Mouse (Mus musculus): Measurements from ENCODE around the gene Sh2d5. TPM values are rescaled to one million over a fixed set of nuclear protein-coding genes. Genes with fewer than 3 reads are reported as not detected.

Gene Sh2d5
- polyA plus RNA-seq, 2 experiments: 0.77 to 1.6 TPM

DNA sequence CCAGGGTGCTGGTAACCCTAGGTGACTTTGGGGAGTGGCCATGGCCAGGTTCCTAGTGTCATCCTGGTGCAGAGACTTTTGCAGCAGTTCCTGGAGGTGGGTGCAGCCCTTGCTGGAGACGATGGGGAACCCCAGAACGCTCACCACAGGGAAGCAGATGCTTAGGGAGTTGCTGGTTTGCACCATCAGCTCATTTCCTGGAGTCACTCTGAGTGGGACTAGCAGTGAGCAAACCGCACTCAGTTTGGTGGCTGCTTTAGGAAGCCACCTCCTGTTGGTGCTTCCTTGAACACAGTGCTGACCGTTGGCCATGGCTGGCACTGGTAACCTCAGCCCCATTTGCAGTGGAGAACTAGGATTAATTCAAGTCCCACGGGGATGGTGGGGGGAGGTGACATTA lies 9.3 kb downstream of the Sh2d5 start:
- 70% methylated on average over 5 of the region's 5 CpGs for WGBS
- Histone ChIP-seq H3K27ac (replicated peaks; ENCODE audit: low read depth, low read length) (no peak overlapping the region), H3K4me1 (ENCODE audit: control insufficient read depth, insufficient read depth, low read length) (0 out of 2 replicates have a peak, but pooled peaks cover 5% of the 10 kb centered on the region), H3K27me3 (ENCODE audit: control insufficient read depth, insufficient read depth, low read length) (no peaks in the 10 kb centered on the region), H3K36me3 (ENCODE audit: control insufficient read depth, insufficient read depth, low read length) (no peaks in the 10 kb centered on the region), H3K4me3 (replicated peaks; ENCODE audit: low read length) (no peak overlapping the region), H3K9ac (ENCODE audit: low read depth, low read length, severe bottlenecking) (no peak overlapping the region), H3K9me3 (ENCODE audit: control insufficient read depth, low read length) (no peaks in the 10 kb centered on the region), H3K4me2 (replicated peaks; ENCODE audit: low read depth, low read length, severe bottlenecking) (no peak overlapping the region)
- TF ChIP-seq POLR2A (IDR thresholded peaks at IDR 0.05; ENCODE audit: borderline replicate concordance, extremely low read depth, insufficient read depth, insufficient read length): no peak
- DNase-seq (ENCODE audit: low spot score): no peak
- ATAC-seq (ENCODE audit: low FRiP score, low read depth): no peak

DNA sequence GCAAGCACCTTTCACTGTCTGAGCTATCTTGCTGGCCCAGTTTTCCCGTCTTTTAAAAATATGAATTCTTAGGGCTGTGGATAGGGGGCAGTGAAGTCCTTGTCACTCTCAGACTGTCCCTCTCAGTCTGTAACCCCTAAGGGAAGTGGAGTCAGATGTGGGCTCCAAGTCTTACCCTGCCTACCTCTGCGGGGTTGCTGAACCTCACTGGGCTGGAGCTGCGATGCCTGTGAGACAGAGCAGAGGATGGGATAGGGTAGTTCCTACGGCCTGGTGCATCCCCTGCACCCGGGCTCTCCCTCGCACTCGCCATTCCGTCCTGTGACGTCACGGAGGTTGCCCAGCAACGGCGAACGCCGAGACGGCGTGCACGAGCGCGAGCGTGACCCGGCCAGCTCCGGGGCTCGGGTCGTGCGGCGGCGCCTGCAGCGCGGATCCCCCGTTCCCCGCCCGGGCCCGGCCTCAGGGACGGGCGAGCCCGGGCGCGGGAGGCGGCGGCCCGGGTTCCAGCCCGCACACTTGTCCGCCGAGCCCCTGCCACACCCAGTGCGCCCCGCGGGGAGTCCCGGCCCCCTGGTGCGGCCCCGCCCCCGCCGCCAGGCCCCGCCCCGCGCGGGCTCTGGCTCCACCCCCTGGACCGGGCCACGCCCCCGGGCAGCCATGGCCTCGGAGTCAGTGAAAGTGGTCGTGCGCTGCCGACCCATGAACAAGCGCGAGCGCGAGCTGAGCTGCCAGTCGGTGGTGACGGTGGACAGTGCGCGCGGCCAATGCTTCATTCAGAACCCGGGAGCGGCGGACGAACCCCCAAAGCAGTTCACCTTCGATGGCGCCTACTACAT lies 11.9 kb downstream of the Sh2d5 start:
- no peak for TF ChIP-seq POLR2A (IDR thresholded peaks at IDR 0.05; ENCODE audit: borderline replicate concordance, extremely low read depth, insufficient read depth, insufficient read length)
- H3K27ac ChIP-seq (replicated peaks; ENCODE audit: low read depth, low read length): no peak overlapping the region
- DNase-seq (ENCODE audit: low spot score) (peak; percentile 57), ATAC-seq (ENCODE audit: low FRiP score, low read depth) (peak; percentile 93)
- H3K36me3 ChIP-seq (ENCODE audit: control insufficient read depth, insufficient read depth, low read length): no peaks in the 10 kb centered on the region
- H3K4me3 ChIP-seq (replicated peaks; ENCODE audit: low read length): peak overlapping the region; percentile 71
- no peaks in the 10 kb centered on the region for H3K27me3 ChIP-seq (ENCODE audit: control insufficient read depth, insufficient read depth, low read length)
- H3K9ac ChIP-seq (ENCODE audit: low read depth, low read length, severe bottlenecking): peak overlapping the region; percentile 41
- H3K4me2 ChIP-seq (replicated peaks; ENCODE audit: low read depth, low read length, severe bottlenecking): peak overlapping the region; percentile 81
- WGBS: under 1% methylated on average over 66 of the region's 78 CpGs
- 0 out of 2 replicates have a peak, but pooled peaks cover 5% of the 10 kb centered on the region for H3K4me1 ChIP-seq (ENCODE audit: control insufficient read depth, insufficient read depth, low read length)
- no peaks in the 10 kb centered on the region for H3K9me3 ChIP-seq (ENCODE audit: control insufficient read depth, low read length)

DNA sequence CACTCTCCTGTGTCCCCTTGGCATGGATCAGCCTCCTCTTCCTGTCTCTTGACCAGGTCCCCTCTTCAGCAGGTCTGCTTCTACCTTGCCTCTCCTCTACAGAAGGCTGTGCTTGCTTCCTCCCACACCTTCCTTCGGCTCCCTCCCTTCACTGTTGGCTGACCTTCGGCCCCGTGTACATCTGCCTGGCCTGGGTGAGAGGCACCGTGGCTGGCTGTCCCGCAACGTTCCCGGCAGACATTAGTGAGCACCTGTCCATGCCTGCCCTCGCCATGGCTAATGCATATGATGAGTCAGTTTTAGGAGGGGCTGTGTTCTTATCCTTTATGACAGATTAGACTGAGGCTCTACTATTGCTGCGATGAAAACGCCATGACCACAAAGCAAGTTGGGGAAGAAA lies 17.7 kb downstream of the Sh2d5 start:
- 87% methylated on average over 10 of the region's 10 CpGs for WGBS
- H3K9me3 ChIP-seq (ENCODE audit: control insufficient read depth, low read length): no peaks in the 10 kb centered on the region
- H3K9ac ChIP-seq (ENCODE audit: low read depth, low read length, severe bottlenecking): no peak overlapping the region
- H3K36me3 ChIP-seq (ENCODE audit: control insufficient read depth, insufficient read depth, low read length): no peaks in the 10 kb centered on the region
- DNase-seq (ENCODE audit: low spot score) (no peak), ATAC-seq (ENCODE audit: low FRiP score, low read depth) (no peak)
- no peak overlapping the region for H3K4me3 ChIP-seq (replicated peaks; ENCODE audit: low read length)
- TF ChIP-seq POLR2A (IDR thresholded peaks at IDR 0.05; ENCODE audit: borderline replicate concordance, extremely low read depth, insufficient read depth, insufficient read length): no peak
- no peak overlapping the region for H3K4me2 ChIP-seq (replicated peaks; ENCODE audit: low read depth, low read length, severe bottlenecking)
- H3K27ac ChIP-seq (replicated peaks; ENCODE audit: low read depth, low read length): no peak overlapping the region
- H3K4me1 ChIP-seq (ENCODE audit: control insufficient read depth, insufficient read depth, low read length): 0 out of 2 replicates have a peak, but pooled peaks cover 2% of the 10 kb centered on the region
- no peaks in the 10 kb centered on the region for H3K27me3 ChIP-seq (ENCODE audit: control insufficient read depth, insufficient read depth, low read length)

DNA sequence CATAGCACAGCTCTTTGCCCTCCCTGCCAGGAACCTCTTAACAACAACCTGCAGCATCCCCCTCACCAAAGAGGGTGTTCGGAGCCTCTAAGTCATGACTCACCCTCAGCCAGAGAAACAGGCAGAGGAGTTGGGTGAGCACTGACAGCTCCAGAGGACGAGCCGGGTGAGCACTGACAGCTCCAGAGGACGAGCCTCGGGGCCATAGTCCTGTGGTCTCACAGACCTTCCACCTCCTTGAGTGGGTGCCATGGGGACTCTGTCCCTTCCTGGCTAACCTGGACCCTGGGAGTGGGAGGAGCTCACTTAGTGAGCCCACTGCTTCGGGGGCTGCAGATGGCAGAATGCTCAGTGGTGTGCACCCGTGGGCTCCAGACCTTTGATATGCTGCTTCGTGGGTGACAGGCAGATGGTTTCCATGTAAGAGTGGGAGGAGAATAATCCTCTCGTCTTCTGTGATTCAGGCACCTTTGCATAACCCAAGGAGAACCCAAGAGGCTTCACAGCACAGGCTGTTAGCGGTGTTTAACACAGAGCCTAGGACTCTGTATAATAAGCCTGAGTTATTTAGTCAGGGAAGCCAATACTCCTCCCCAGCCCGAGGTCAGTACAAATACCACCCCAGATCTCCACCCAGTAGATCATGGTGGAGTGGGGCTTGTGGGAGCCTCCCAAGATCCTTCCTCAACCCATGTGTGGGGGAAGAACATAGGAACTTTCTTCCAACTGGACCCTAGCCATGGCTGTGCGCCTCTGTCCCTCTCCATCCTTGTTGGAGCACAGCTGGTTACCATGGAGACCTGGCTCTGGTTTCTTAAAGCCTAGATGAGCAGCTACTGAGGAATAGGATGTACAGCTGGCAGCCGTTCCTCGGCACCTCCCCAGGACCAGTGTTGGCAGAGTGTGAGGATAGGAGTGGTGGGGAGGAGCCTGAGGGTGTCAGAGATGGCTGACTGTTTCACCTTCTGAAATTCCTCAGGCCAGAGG lies 22.1 kb downstream of the Sh2d5 start:
- no peak overlapping the region for H3K9ac ChIP-seq (ENCODE audit: low read depth, low read length, severe bottlenecking)
- no peaks in the 10 kb centered on the region for H3K27me3 ChIP-seq (ENCODE audit: control insufficient read depth, insufficient read depth, low read length)
- WGBS: 65% methylated on average over 14 of the region's 14 CpGs
- no peaks in the 10 kb centered on the region for H3K9me3 ChIP-seq (ENCODE audit: control insufficient read depth, low read length)
- no peak for TF ChIP-seq POLR2A (IDR thresholded peaks at IDR 0.05; ENCODE audit: borderline replicate concordance, extremely low read depth, insufficient read depth, insufficient read length)
- no peak overlapping the region for H3K4me3 ChIP-seq (replicated peaks; ENCODE audit: low read length)
- H3K27ac ChIP-seq (replicated peaks; ENCODE audit: low read depth, low read length): no peak overlapping the region
- H3K4me1 ChIP-seq (ENCODE audit: control insufficient read depth, insufficient read depth, low read length): no peaks in the 10 kb centered on the region
- no peaks in the 10 kb centered on the region for H3K36me3 ChIP-seq (ENCODE audit: control insufficient read depth, insufficient read depth, low read length)
- peak; percentile 52 for ATAC-seq (ENCODE audit: low FRiP score, low read depth)
- peak; percentile 88 for DNase-seq (ENCODE audit: low spot score)
- H3K4me2 ChIP-seq (replicated peaks; ENCODE audit: low read depth, low read length, severe bottlenecking): no peak overlapping the region

DNA sequence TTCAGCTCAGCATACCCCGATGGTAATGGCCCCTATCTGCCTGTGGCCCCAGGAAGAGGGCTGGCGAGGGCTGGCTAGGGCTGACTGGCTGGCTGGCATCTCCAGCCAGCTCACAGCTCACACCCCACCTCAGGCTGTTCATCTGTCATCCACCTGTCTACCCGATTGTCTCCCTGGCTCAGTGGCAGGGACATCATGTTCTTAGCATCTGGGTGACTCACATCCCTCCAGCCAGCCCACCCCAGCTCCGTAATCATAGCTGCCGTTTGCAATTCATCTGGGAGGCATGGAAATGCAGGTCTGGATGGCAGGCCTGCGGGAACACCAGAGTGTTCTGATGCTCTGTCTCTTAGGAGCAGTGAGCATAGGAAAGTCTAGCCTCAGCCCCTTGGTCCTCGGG lies 28.1 kb downstream of the Sh2d5 start:
- no peak for TF ChIP-seq POLR2A (IDR thresholded peaks at IDR 0.05; ENCODE audit: borderline replicate concordance, extremely low read depth, insufficient read depth, insufficient read length)
- Histone ChIP-seq H3K4me3 (replicated peaks; ENCODE audit: low read length) (no peak overlapping the region), H3K9me3 (ENCODE audit: control insufficient read depth, low read length) (no peaks in the 10 kb centered on the region), H3K36me3 (ENCODE audit: control insufficient read depth, insufficient read depth, low read length) (no peaks in the 10 kb centered on the region), H3K9ac (ENCODE audit: low read depth, low read length, severe bottlenecking) (no peak overlapping the region), H3K27ac (replicated peaks; ENCODE audit: low read depth, low read length) (no peak overlapping the region), H3K4me1 (ENCODE audit: control insufficient read depth, insufficient read depth, low read length) (no peaks in the 10 kb centered on the region), H3K4me2 (replicated peaks; ENCODE audit: low read depth, low read length, severe bottlenecking) (no peak overlapping the region), H3K27me3 (ENCODE audit: control insufficient read depth, insufficient read depth, low read length) (no peaks in the 10 kb centered on the region)
- 71% methylated on average over 6 of the region's 7 CpGs for WGBS
- ATAC-seq (ENCODE audit: low FRiP score, low read depth): no peak
- no peak for DNase-seq (ENCODE audit: low spot score)
